Mouse (Mus musculus) lung, postnatal 0 days (tissue): ENCODE results near the gene Ranbp3l.

Experiments used
- CTCF ChIP-seq: IDR thresholded peaks from 2 replicates; pipeline ENCODE4 v1.5.1; 2016; ENCODE audit warnings: antibody characterized with exemption, mild to moderate bottlenecking
- EP300 ChIP-seq: IDR thresholded peaks from 2 replicates; pipeline ENCODE4 v1.6.1; 2016; ENCODE audit warnings: antibody characterized with exemption, mild to moderate bottlenecking, control low read depth

- no peak for TF ChIP-seq CTCF
- no peak for TF ChIP-seq EP300
Observed at GRCm38 (mm10) chr15:9068881-9069280, 101.1 kb downstream of the Ranbp3l start.
